Mouse (Mus musculus) heart, postnatal 0 days (tissue): Measurements from ENCODE around the gene Mdga1.

Source experiments
- CTCF ChIP-seq: IDR thresholded peaks from 2 replicates; pipeline ENCODE4 v1.5.1; 2016; ENCODE audit warnings: antibody characterized with exemption, control low read depth, low read depth
- EP300 ChIP-seq: IDR thresholded peaks from 2 replicates; pipeline ENCODE4 v1.6.1; 2016; ENCODE audit warnings: antibody characterized with exemption, low read depth

- TF ChIP-seq CTCF (peak; percentile 44), EP300 (no peak)
These were observed 111.1 kb downstream of the Mdga1 start for GRCm38 (mm10) chr17:29858764-29859163.
